Mouse (Mus musculus) spleen, embryonic (tissue): ENCODE measurements around the gene Ctnna2.

Experiments
- CTCF ChIA-PET: fragments of 350-600 bp; sonication (Branson Sonifier 250); formaldehyde crosslinking; loops from one replicate; lab custom pipeline; 2022; lab: Charles Lee

Ctnna2 gene

DNA sequence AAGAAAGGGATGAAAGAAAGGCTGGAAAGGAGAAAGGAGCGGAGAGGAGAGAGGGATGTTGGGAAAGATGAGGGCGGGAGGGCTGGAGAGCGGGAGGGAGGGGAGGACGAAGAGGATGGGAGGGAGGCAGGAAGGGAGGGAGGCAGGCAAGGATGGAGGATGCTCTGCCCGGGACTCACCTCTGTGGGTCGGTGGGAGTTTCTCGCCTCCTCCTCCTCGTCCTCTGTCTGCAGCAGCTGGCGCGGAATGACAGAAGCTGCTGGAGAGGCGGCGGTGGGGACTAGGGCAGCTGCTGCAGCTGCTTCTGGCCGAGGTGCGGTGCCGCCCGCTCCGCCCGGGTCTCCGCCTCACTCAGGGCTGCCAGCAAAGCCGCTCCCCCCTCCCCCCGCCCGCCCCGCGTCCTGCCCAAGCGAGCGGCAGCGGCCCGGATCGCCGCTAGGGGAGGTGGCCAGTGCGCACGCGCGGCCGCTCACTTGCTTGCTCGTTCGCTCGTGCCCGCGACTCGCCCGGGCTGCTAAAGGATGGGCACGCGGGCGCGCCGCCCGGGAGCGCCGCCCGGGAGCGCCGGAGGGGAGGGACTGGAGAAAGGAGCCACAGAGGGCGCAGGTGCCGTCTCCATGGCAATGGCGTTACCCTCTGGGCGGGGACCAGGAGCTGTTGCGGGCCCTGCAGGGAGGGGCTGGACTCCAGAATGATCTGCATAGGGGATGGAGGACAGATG is at the start of gene Ctnna2:
Gene Ctnna2 (minus strand): TSS at position 459 of the 721 bp plus-strand sequence.
- CTCF ChIA-PET: no interaction called here

GRCm38 (mm10) chr6:77980137-77981052 is 896 bp upstream of the Ctnna2 start:
- CTCF ChIA-PET: no interaction called here

GRCm38 (mm10) chr6:77978476-77979240 is 841 bp downstream of the Ctnna2 start:
- CTCF ChIA-PET: no interaction called here

- CTCF ChIA-PET: no interaction called here
Measured at GRCm38 (mm10) chr6:77970545-77971242, 8.8 kb downstream of the Ctnna2 start.

DNA sequence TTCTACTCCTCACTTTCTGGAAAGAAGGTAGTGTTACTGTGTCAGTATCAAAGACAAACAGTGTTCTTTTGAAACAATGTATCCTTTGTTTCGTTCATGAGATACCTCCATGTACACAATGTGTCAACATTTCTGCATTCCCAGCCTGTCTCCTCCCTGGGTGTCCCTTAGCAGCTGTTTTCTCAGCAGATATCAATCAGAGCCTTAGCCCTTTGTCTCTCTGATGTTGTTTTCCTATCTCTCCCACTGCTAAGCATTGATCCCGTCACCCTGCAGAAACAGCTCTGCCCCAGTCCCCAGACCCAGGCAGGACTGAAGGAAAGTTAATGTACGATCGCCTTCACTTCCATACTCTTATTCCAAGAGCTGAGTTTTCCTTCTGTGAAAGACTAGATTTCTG is 9.7 kb downstream of the Ctnna2 start:
- CTCF ChIA-PET: no interaction called here

- CTCF ChIA-PET: no interaction called here
Measured at GRCm38 (mm10) chr6:77962011-77962410, 17.5 kb downstream of the Ctnna2 start.

GRCm38 (mm10) chr6:77951276-77951675 is 28.2 kb downstream of the Ctnna2 start:
- CTCF ChIA-PET: interaction anchor here (0.6 kb wide), 1 partner anchor 239 kb away, joined by 3 read pairs; no protein-coding TSS in a partner anchor

- CTCF ChIA-PET: interaction anchor here (0.6 kb wide), 1 partner anchor 239 kb away, joined by 3 read pairs; no protein-coding TSS in a partner anchor
Measured at GRCm38 (mm10) chr6:77950690-77951089, 28.8 kb downstream of the Ctnna2 start.

DNA sequence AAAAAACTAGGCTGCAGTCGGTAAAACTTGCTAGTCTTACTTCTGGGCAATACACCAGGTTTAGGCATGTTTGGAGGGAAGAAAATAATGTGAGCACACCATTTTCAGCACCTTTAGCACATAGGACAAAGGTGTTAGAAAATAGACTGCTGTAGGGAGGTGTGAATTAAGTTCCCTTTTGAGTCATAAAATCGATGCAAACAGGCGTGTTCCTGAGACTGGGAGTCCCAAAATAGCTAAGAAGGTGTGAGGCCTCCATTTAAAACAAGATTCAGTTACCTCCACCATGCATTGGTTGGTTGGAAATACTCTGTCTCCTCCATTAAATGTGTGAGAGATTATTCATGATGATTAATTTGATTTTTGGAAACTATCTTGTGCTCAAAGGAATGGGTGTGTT is 50.1 kb downstream of the Ctnna2 start:
- CTCF ChIA-PET: no interaction called here

DNA sequence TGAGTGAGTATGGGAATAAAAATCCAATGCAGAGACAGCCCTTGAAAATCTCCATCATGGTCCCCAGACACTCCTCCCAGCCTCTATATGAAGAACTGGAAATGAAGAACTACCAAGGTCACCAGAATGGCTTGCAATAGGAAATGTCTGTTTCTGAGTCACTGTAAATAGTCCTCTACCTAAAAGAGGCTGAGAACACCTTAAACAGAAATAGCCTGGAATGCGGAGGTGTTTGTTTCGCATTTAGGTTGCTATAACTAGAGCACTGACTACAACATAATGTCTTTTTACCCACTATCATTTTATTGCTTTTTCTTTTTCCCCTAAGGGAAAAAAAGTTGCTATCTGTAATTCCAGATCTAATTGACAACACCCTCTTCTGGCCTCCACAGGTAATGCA is 106.3 kb downstream of the Ctnna2 start:
- CTCF ChIA-PET: no interaction called here

DNA sequence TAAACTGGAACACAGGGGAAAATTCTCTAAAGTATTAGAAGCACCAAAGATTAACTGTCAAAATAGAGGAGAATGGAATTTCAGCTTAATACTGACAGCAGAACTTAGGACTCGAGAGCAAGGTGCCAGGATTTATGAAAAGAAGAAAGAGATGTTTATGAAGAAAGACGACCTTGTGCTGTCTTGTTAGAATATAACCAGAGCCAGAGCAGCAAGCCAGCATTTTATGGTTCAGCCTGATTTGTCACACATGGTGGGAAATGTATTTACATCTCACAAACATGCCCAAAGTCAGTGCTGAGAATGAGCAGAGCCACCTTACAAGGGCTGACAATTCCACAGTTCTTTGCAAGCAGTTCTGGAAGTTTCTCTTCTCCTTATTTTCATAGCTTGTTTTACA is 110.2 kb downstream of the Ctnna2 start:
- CTCF ChIA-PET: no interaction called here

GRCm38 (mm10) chr6:77868119-77868518 is 111.4 kb downstream of the Ctnna2 start:
- CTCF ChIA-PET: no interaction called here

DNA sequence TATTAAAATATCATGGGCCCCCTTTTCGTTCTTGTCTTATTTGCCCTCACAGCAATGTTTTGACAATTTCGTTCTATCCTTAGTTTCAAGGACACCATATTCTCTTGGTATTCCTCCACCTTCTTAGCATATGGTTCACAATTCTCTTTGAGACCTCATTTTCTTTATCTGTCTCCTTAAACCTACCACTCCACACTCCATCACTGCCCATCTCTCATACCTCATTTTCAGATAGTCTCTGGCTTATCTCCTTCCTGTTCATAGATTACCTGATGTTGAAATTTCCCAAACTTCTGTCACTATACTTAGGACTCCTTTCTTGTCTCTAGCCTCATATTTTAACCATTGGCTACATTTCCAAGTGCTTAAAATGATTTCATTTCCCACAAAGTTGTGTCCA is 116.1 kb downstream of the Ctnna2 start:
- CTCF ChIA-PET: no interaction called here

DNA sequence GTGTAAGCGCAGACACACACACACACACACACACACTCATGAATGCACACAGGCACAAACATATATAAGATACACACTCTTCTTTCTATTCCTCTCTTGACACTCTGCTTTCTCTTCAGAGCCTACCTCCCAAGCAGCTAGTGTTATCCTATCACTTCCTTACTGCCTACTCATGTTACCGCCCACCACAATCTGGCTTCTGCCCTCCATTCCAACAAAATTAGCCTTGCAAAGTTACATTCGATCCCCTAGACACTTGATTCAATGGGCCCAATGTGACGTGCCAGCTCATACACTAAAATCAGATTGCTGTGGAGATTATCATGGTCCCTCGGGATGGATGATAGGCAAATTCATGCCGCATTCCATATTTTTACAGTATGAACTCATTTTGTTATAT is 116.7 kb downstream of the Ctnna2 start:
- CTCF ChIA-PET: no interaction called here

- CTCF ChIA-PET: no interaction called here
Measured at GRCm38 (mm10) chr6:77849438-77849837, 130.1 kb downstream of the Ctnna2 start.

GRCm38 (mm10) chr6:77848796-77849195 is 130.7 kb downstream of the Ctnna2 start:
- CTCF ChIA-PET: no interaction called here

DNA sequence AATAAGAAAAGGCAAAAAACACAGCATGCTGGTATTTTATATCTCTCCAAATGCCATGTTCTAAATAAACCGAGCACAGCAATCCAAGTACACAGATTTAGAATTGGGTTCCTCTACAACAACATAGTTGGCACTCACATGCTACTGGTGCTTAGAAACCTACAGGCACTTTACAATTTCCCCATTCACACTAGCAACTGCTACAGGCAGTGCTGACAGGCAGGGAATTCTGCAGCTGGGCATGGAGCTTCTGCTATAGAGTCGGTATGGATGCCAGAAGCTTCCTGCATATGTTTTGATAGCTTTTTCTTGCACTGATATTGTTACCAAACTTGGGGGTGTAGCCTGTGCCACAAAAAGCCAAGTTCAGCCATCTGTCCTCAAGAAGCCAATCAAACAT is 131.8 kb downstream of the Ctnna2 start:
- CTCF ChIA-PET: no interaction called here

- CTCF ChIA-PET: interaction anchor here (0.5 kb wide), 1 partner anchor 1429 kb away, joined by 3 read pairs; no protein-coding TSS in a partner anchor
Measured at GRCm38 (mm10) chr6:77839076-77839475, 140.4 kb downstream of the Ctnna2 start.

DNA sequence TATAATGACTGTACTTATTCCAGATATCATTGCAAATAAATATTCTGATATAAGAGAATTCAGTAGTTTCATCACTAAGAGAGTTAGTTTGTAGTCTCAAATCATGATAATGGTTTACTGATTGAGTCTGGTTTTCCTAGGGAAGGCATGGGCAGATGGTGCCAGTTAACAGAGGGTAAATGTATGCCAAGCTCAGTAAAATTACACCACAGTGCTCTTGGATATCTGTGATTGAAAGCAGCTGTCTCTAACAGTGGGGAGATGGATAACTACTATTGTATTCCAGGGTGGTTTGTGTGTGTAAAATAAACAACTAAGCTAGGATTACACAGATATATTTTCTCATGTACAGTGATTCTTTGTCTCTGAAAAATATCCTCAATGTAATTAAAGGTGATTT is 140.8 kb downstream of the Ctnna2 start:
- CTCF ChIA-PET: interaction anchor here (0.5 kb wide), 1 partner anchor 1429 kb away, joined by 3 read pairs; no protein-coding TSS in a partner anchor

- CTCF ChIA-PET: no interaction called here
Measured at GRCm38 (mm10) chr6:77837543-77837942, 142.0 kb downstream of the Ctnna2 start.

DNA sequence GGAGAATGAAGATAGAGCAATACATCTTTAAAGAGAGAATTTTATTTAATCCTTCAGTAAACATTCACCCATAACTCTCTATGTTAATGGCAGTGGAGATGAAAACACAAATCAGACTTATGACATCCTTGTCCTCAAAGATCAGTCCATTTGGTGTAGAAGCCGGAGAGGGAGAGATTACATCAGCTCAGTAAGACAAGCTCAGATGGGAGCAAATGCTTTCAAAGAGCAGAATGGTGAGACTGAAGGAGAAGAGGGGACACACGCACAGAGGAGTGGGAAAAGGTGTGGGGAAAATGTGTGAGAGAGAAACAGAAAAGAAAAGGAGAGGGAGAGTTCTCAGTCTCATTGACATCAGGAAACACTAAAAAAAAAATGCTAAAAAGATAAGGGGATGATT is 144.8 kb downstream of the Ctnna2 start:
- CTCF ChIA-PET: no interaction called here
